Mouse (Mus musculus) kidney, postnatal 4 days (tissue): ENCODE results near the gene Lgr4.

Experiments used
- DNase-seq, 2 experiments: peaks; one replicate each; pipeline ENCODE4 v3.0.0; 2021; ENCODE audit warnings: mixed read lengths in 2 of 2

The Lgr4 gene

DNA sequence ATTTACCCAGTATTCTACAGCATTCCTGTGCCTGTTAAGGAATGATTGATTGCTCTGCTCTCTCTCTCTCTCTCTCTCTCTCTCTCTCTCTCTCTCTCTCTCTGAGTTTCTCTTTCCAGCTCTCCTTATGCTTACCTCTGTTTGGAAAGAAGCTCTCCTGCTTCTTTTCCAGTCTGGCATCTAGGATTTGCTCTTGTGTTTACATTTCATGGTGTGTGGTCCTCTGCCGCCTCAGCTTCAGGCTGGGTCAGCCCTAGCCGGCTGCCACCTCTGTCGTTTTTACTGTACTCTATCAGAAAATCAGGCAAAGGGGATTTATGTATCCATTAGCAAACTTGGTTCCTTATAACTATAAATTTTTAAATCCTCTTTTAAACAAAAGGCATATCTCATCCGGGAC is 118.8 kb downstream of the Lgr4 start:
- peak in 1 of 2 experiments; percentile 18 for DNase-seq

DNA sequence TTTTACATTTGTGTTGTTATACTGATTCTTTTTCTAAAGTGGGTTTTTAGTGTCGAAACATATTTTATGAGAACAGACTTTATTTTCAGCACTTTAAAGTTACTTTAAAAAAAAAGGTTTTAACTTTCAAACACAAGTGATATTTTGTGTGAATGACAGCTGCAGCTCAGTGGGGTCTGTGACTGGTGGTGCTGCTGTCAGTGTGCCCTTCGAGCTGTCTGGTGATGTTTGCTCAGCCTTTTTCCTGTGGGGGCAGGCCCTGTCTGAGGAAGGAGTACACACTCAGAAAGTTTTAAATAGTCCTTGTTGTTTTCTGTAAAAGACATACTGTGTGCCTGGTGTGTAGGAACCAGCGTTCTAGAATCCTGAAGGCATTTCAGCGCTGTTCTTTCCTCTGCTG is 119.2 kb downstream of the Lgr4 start:
- peak in 1 of 2 experiments; percentile 23 for DNase-seq

DNA sequence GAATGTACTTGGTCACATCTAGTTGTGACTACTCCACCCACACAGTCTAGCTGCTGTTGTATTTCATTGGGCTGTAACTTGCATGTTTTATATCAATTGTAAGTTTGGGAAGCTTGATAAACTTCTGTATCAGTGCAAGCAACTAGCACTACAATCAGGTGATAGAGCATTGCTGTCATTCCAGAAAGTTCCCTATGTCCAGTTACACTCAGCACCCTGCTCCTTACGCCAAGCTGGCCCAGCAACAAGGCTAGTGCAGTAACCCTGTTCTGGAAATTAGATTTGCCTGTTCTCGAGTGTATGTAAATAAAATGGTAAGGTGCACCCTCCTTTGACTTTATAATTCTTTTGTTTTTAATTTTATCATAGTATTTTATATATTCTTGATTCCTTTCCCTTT is 119.8 kb downstream of the Lgr4 start:
- DNase-seq: no peak

DNA sequence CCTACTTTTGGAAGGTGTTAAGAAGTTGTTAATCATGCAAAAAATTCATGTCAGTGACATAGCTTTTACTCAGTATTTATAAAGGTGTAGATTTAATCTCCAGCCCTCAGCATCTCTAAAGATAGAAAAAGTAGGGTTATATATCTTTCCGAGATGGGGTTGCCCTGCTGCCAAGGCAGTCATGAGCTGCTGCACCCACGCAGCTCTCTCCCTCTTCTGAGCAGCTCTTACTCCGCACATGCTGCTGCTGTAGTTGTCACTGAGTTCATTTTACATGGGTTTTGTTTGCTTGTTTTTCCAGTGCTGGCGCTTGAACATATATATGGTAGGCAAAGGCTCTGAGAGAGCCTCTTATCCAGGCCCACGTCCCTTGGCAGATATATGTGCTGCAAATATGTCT is 120.9 kb downstream of the Lgr4 start:
- no peak for DNase-seq

DNA sequence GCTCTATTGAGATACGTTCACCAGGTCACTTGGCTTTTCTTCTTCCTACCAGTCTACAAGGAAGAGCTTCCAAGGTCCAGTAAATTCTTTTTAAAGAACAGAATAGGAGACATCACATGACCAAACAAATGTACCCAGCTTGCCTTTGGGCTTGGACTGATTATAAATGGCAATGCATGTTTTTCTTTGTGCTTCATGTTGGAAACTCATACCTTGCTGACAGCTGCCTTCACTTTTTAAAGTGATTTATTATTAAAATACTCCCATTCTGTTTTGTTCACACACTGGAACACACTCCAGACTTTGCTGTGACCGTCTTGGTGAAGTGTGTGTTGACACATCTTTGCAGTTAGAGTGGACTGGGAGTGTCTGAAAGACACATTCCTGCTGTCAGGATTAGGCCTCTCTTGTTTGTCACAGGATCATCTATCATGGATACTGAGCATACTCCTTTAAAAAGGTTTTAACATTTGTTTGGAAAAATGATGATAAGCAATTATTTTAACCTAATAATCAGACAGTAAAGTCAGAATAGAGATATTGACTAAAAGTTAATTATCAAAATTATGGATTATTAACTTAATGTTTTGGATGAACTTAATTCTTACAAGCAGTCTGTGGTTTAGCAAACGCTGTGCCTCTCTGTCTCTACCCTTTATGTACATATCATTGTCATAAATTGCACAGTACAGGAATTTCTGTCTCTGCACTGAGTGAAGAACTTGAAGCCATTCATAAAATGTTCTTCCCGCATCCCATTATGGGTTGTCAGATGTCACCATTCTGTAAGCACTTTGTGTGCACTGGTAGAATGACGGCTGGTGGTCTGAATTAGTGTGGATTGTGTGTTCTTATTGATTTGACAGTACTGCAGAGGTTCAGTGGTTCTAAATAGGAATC is 125.7 kb downstream of the Lgr4 start:
- no peak for DNase-seq

DNA sequence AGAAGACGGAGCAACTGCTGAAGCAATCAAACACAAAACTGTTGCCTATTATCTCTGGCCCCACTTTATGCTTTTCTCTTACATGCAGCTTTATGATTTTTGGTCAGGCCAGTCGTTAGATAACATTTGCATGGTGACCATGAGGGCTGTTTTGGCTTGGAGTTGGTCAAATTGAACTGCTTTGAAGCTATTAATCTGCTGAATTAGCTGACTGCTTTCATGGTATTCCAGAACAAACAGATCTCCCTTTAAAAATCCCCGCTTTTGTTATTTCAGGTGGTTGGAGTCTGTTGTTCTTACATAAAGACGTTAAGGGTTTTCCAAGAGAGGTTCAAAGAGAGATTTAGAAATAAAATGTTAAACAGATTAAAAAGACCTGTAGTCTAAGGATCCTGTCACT is 141.0 kb downstream of the Lgr4 start:
- DNase-seq: no peak

DNA sequence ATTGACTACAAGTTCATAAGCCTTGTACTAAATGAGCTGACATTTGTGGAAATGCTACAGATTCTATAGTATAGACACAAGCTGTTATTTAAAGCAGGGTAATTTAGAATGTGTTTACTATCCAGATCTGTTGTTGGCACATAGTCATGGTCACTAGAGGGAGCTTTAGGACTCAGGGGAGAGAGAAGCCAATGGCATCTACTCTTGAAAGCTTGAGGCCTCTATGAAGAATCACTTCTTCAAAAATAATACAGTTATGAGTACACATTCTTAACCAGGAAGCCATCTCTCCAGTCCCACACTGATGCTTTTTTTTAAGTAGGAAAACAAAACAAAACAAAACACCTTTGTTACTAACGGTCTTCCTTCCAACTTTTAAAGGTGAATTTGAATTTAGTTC is 145.7 kb downstream of the Lgr4 start:
- DNase-seq: no peak
